Mouse (Mus musculus) midbrain, embryonic 13.5 days (tissue): ENCODE data around the gene 4930507D05Rik. TPM values are rescaled to one million over a fixed set of nuclear protein-coding genes. Genes with fewer than 3 reads are reported as not detected.
"Not testable (repeated sequence)": the region's sequence is repeated elsewhere in the genome, so short reads cannot be mapped to it uniquely, and the experiment has no call there.

Experiments
- ATAC-seq: fragments of 200-750 bp; cut with Nextera tagmentation; 2 replicates; pipeline ENCODE4 v1.8.0; 2017; ENCODE audit warnings: mild to moderate bottlenecking, moderate TSS enrichment, moderate library complexity
- H3K27ac ChIP-seq: fragments of 300-500 bp; sonication (generic); 2 replicates; pipeline ENCODE4 v1.5.1; 2015; ENCODE audit warnings: inconsistent platforms, mild to moderate bottlenecking, moderate library complexity
- H3K27me3 ChIP-seq: fragments of 300-500 bp; sonication (generic); 2 replicates; pipeline ENCODE4 v1.6.1; 2015; ENCODE audit warnings: mild to moderate bottlenecking, inconsistent platforms
- H3K36me3 ChIP-seq: fragments of 300-500 bp; sonication (generic); 2 replicates; pipeline ENCODE4 v1.6.1; 2015; ENCODE audit warnings: mild to moderate bottlenecking, inconsistent platforms
- H3K4me1 ChIP-seq: fragments of 300-500 bp; sonication (generic); replicated peaks from 2 replicates; pipeline ENCODE4 v1.6.1; 2015; ENCODE audit warnings: inconsistent platforms
- H3K4me2 ChIP-seq: fragments of 300-500 bp; sonication (generic); replicated peaks from 2 replicates; pipeline ENCODE4 v1.6.1; 2015; ENCODE audit warnings: moderate library complexity, mild to moderate bottlenecking, inconsistent platforms
- H3K4me3 ChIP-seq: fragments of 300-500 bp; sonication (generic); replicated peaks from 2 replicates; pipeline ENCODE4 v1.5.1; 2015; ENCODE audit warnings: mild to moderate bottlenecking, inconsistent platforms
- H3K9ac ChIP-seq: fragments of 300-500 bp; sonication (generic); replicated peaks from 2 replicates; pipeline ENCODE4 v1.6.1; 2015; ENCODE audit warnings: mild to moderate bottlenecking, inconsistent platforms
- H3K9me3 ChIP-seq: fragments of 300-500 bp; sonication (generic); 2 replicates; pipeline ENCODE4 v1.6.1; 2016; ENCODE audit warnings: mild to moderate bottlenecking, inconsistent platforms
- WGBS: fragments of 180-500 bp; shearing (Covaris S2); methylation state at CpG from one replicate; pipeline ENCODE4 v1.1.7; 2015; 5-methylcytosine and 5-hydroxymethylcytosine counted together
- polyA plus RNA-seq: library from polyadenylated mRNA; unstranded; fragments of >200 nt; fragmentation: Nextera tagmentation; extraction: Ambion mirVana; gene quantifications from 2 replicates; pipeline ENCODE4 v1.2.1, GENCODE M21; 2015

The 4930507D05Rik gene
- polyA plus RNA-seq, 1 experiment from 2014 or later, result 1.4 TPM

- Histone ChIP-seq H3K27ac (peak within 1 kb of the TSS; percentile 85), H3K27me3 (no peaks in the 10 kb centered on the region), H3K4me1 (peaks cover 27% of the 10 kb centered on the region), H3K36me3 (no peaks in the 10 kb centered on the region), H3K4me2 (peak within 1 kb of the TSS; percentile 64), H3K9me3 (no peaks in the 10 kb centered on the region), H3K9ac (peak within 1 kb of the TSS; percentile 88), H3K4me3 (peak within 1 kb of the TSS; percentile 93)
- WGBS, result under 1% methylated on average over 52 of the region's 59 CpGs
- ATAC-seq, result peak; percentile 92
Observed at GRCm38 (mm10) chr10:62486618-62487415, 37.5 kb downstream of the 4930507D05Rik start, which contains the start of gene Vps26a. Gene Vps26a (minus strand): TSS chr10:62486805.

- Histone ChIP-seq H3K9ac (no peak overlapping the region), H3K4me2 (no peak overlapping the region), H3K4me1 (peaks cover 26% of the 10 kb centered on the region), H3K4me3 (no peak overlapping the region), H3K27ac (no peak overlapping the region), H3K36me3 (no peaks in the 10 kb centered on the region), H3K27me3 (no peaks in the 10 kb centered on the region), H3K9me3 (no peaks in the 10 kb centered on the region)
- ATAC-seq, result no peak
- 22% methylated on average over 1 of the region's 1 CpGs for WGBS
Observed at GRCm38 (mm10) chr10:62488266-62488665, 39.0 kb downstream of the 4930507D05Rik start.

DNA sequence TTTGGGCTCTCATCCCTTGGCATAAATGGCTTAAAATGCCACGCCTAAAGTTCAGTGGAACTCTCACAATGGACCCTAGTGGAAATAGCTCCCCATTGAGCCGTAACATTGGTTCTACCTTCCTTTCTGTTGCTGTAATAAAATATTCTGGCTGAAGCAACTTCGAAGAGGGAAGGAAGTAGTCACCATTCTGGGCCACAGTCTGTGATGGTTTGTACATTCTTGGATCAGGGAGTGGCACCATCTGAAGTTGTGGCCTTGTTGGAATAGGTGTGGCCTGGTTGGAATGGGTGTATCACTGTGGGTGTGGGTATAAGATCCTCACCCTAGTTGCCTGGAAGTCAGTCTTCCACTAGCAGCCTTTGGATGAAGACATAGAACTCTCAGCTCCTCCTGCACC is 42.4 kb downstream of the 4930507D05Rik start:
- not testable (repeated sequence) for H3K9me3 ChIP-seq, H3K4me3 ChIP-seq, H3K9ac ChIP-seq, H3K27ac ChIP-seq, H3K27me3 ChIP-seq, H3K36me3 ChIP-seq, H3K4me2 ChIP-seq, ATAC-seq, H3K4me1 ChIP-seq
- 89% methylated on average over 3 of the region's 3 CpGs for WGBS

DNA sequence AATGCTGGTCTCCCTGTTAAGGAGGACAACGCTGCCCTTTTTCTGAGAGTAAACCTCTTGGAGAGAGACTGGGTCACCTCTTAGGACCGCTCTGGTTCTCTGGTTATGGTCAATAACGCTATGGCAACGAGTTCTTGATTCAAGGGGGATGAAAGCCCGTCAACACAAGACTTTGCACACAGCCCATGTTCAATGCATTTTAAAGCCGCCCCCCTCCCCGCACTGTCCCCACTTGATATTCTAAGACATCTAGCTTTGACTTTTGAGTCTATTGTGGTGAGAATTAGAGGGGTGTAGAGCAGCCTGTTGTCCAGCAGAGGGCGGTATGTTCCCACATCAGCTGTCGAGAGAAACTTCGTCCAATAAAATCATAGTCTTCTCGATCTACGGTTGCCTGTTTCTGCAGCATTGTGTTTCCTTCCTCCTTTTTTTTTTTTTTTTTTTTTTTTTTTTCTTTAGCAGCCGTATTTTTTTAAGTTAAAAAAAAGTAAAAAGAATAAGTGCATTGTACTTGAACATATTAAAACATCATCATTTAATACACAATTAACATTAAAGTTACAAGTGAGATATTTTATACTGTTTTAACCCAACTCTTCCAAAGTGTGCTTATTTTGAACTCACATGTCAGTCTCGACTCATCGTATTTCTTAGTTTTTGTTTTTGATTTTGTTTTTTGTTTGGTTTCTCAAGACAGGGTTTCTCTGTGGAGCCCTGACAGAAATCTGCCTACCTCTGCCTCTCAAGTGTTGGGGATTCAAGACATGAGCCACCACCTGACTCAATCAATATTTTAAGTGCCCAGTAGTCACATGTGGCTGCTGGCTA is 51.0 kb downstream of the 4930507D05Rik start:
- Histone ChIP-seq H3K36me3 (no peaks in the 10 kb centered on the region), H3K4me3 (no peak overlapping the region), H3K27ac (no peak overlapping the region), H3K4me1 (no peaks in the 10 kb centered on the region), H3K4me2 (peak overlapping the region; percentile 38), H3K9ac (no peak overlapping the region; the same call in 1 of the 2 replicates), H3K9me3 (no peaks in the 10 kb centered on the region), H3K27me3 (peaks cover 3% of the 10 kb centered on the region; the same call in 1 of the 2 replicates)
- ATAC-seq, result peak; percentile 80
- WGBS, result 24% methylated on average over 15 of the region's 15 CpGs

Other genes starting within 250 kb of the 4930507D05Rik start
- gene Tspan15, start 218.2 kb upstream of the 4930507D05Rik start, polyA plus RNA-seq, result 15.0 and 18.7 TPM in 2 replicates
- gene Tacr2, start 197.1 kb upstream of the 4930507D05Rik start, polyA plus RNA-seq, result not detected in 2 replicates
- gene Hk1, start 69.6 kb upstream of the 4930507D05Rik start, polyA plus RNA-seq, result 70.0 and 72.9 TPM in 2 replicates
- gene Hkdc1, start 27.0 kb upstream of the 4930507D05Rik start, polyA plus RNA-seq, result 0.13 and 0.14 TPM in 2 replicates
- gene Supv3l1, start 249 bp downstream of the 4930507D05Rik start, polyA plus RNA-seq, result 23.3 and 23.6 TPM in 2 replicates
- 68.5 and 69.2 TPM in 2 replicates for gene Vps26a, start 37.3 kb downstream of the 4930507D05Rik start, polyA plus RNA-seq
- 7.3 and 8.7 TPM in 2 replicates for gene Srgn, start 78.0 kb downstream of the 4930507D05Rik start, polyA plus RNA-seq
- gene Kif1bp, start 129.0 kb downstream of the 4930507D05Rik start, polyA plus RNA-seq, result 62.1 and 69.1 TPM in 2 replicates
- 18.2 and 20.0 TPM in 2 replicates for gene Ddx21, start 152.8 kb downstream of the 4930507D05Rik start, polyA plus RNA-seq
- 102 and 110 TPM in 2 replicates for gene Ddx50, start 201.7 kb downstream of the 4930507D05Rik start, polyA plus RNA-seq